Mouse (Mus musculus) stomach, embryonic 15.5 days (tissue): ENCODE data around the gene Zscan2. TPM values are rescaled to one million over a fixed set of nuclear protein-coding genes. Genes with fewer than 3 reads are reported as not detected.

Source experiments
- ATAC-seq: fragments of 200-750 bp; cut with Nextera tagmentation; 2 replicates; pipeline ENCODE4 v1.8.0; 2017; ENCODE audit warnings: low read depth, moderate number of reproducible peaks, moderate TSS enrichment; ENCODE audit not compliant: insufficient read depth, low FRiP score
- H3K27ac ChIP-seq: fragments of 300-500 bp; sonication (generic); 2 replicates; pipeline ENCODE4 v1.5.1; 2015; ENCODE audit warnings: mild to moderate bottlenecking, inconsistent platforms
- H3K27me3 ChIP-seq: fragments of 300-500 bp; sonication (generic); replicated peaks from 2 replicates; pipeline ENCODE4 v1.6.1; 2015; ENCODE audit warnings: inconsistent platforms
- H3K36me3 ChIP-seq: fragments of 300-500 bp; sonication (generic); 2 replicates; pipeline ENCODE4 v1.6.1; 2015; ENCODE audit warnings: inconsistent platforms
- H3K4me1 ChIP-seq: fragments of 300-500 bp; sonication (generic); 2 replicates; pipeline ENCODE4 v1.6.1; 2015; ENCODE audit warnings: inconsistent platforms
- H3K4me2 ChIP-seq: fragments of 300-500 bp; sonication (generic); 2 replicates; pipeline ENCODE4 v1.6.1; 2015; ENCODE audit warnings: mild to moderate bottlenecking, inconsistent platforms
- H3K4me3 ChIP-seq: fragments of 300-500 bp; sonication (generic); replicated peaks from 2 replicates; pipeline ENCODE4 v1.5.1; 2015; ENCODE audit warnings: inconsistent platforms
- H3K9ac ChIP-seq: fragments of 300-500 bp; sonication (generic); 2 replicates; pipeline ENCODE4 v1.6.1; 2015; ENCODE audit warnings: inconsistent platforms
- H3K9me3 ChIP-seq: fragments of 300-500 bp; sonication (generic); 2 replicates; pipeline ENCODE4 v1.6.1; 2016; ENCODE audit warnings: inconsistent platforms
- WGBS: fragments of 180-500 bp; shearing (Covaris S2); methylation state at CpG from one replicate; pipeline ENCODE4 v1.1.7; 2015; 5-methylcytosine and 5-hydroxymethylcytosine counted together
- polyA plus RNA-seq: library from polyadenylated mRNA; unstranded; fragments of >200 nt; fragmentation: Nextera tagmentation; extraction: Ambion mirVana; gene quantifications from 2 replicates; pipeline ENCODE4 v1.2.1, GENCODE M21; 2015

Zscan2 gene
- polyA plus RNA-seq, 1 experiment from 2014 or later: 1.6 TPM

DNA sequence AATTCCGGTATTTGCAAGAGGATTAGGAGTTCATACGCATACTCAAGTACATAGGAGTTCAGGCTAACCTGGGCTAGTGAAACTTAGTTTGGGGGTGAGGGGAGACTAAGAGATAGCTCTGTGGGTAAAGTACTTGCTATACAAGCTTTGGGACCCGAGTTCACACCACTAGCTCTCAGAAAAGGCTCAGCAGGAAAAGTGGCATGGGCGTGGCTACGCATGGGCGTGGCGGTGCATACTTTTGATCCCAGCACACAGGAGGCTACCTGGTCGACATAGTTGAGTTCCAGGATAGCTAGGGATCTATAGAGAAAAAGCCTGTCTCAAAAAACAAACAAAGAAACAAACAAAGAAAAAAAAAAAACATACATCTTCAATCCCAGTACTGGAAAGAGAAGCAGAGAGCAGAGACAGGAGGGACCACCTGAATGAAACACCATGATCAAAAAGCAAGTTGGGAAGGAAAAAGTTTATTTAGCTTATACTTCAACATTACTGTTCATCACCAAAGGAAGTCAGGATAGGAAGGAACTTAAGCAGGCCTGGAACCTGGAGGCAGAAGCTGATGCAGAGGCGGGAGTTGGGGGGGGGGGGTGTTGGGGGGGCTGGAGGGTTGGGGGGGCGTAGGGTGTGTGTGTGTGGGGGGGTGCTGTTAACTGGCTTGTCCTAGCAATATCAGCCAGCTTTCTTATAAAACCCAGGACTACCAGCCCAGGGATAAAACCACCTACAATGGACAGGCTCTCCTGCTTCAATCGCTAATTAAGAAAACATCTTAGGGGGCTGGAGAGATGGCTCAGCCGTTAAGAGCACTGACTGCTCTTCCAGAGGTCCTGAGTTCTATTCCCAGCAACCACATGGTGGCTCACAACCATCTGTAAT lies 26.8 kb upstream of the Zscan2 start:
- Histone ChIP-seq H3K4me2 (no peak overlapping the region), H3K9ac (no peak overlapping the region), H3K9me3 (no peaks in the 10 kb centered on the region), H3K27me3 (no peaks in the 10 kb centered on the region), H3K27ac (no peak overlapping the region), H3K36me3 (no peaks in the 10 kb centered on the region), H3K4me3 (no peak overlapping the region), H3K4me1 (peaks cover 3% of the 10 kb centered on the region; the same call in 1 of the 2 replicates)
- WGBS: 32% methylated on average over 12 of the region's 12 CpGs
- no peak for ATAC-seq

- H3K9ac ChIP-seq: no peak overlapping the region
- H3K4me3 ChIP-seq: no peak overlapping the region
- no peaks in the 10 kb centered on the region for H3K27me3 ChIP-seq
- H3K27ac ChIP-seq: 0 out of 2 replicates have a peak overlapping the region, but pooled peaks have one; percentile 9
- H3K36me3 ChIP-seq: no peaks in the 10 kb centered on the region
- peaks cover 8% of the 10 kb centered on the region; the same call in 1 of the 2 replicates for H3K4me1 ChIP-seq
- WGBS: 65% methylated on average over 4 of the region's 4 CpGs
- no peak overlapping the region for H3K4me2 ChIP-seq
- ATAC-seq: no peak
- H3K9me3 ChIP-seq: no peaks in the 10 kb centered on the region
Measured at GRCm38 (mm10) chr7:80835984-80836652, 24.6 kb upstream of the Zscan2 start.

DNA sequence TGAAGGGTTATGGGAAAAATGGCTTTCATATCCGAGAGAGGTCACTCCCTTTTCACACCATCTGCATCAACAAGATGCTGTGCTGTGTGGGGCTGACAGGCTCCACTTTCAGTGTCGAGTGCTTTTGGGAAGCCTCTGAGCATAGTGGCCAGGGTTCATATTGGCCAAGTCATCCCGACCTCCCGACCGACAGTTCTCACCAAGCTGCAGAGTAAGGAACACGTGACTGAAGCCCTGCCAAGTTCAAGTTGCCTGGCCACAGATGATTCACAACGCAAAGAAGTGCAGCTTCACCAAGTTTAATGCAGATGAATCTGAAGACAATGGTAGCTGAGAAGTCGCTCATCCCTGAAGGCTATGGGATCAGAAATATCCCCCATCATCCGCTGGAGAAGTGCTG lies 23.0 kb upstream of the Zscan2 start:
- Histone ChIP-seq H3K36me3 (no peaks in the 10 kb centered on the region), H3K9ac (no peak overlapping the region), H3K4me1 (peaks cover 11% of the 10 kb centered on the region; the same call in 1 of the 2 replicates), H3K4me2 (no peak overlapping the region), H3K27ac (no peak overlapping the region), H3K4me3 (no peak overlapping the region), H3K9me3 (no peaks in the 10 kb centered on the region), H3K27me3 (no peaks in the 10 kb centered on the region)
- 43% methylated on average over 9 of the region's 9 CpGs for WGBS
- ATAC-seq: no peak

GRCm38 (mm10) chr7:80838247-80838646 lies 22.5 kb upstream of the Zscan2 start:
- Histone ChIP-seq H3K27ac (no peak overlapping the region), H3K4me2 (no peak overlapping the region), H3K4me3 (no peak overlapping the region), H3K4me1 (peaks cover 11% of the 10 kb centered on the region; the same call in 1 of the 2 replicates), H3K9me3 (no peaks in the 10 kb centered on the region), H3K9ac (no peak overlapping the region), H3K27me3 (no peaks in the 10 kb centered on the region), H3K36me3 (no peaks in the 10 kb centered on the region)
- no peak for ATAC-seq
- 48% methylated on average over 7 of the region's 7 CpGs for WGBS

DNA sequence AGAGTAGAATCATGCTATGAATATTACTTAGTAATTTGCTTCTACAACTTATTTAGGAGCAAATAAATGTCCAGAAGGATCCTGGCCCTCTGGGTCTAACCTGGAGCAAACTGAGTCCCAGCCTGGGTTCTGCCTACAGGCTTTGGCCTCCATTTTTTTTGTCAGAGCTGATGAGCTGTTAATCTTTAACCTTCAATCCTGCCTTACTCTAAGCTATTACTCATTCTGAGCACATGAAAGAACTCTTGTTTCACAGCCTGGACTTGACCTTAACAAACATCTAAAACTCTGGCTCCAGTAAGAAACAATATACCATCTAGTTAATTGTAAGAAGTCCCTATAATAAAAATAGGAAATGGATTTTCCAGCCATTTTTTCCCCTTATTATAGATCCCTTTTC lies 21.0 kb upstream of the Zscan2 start:
- Histone ChIP-seq H3K4me2 (no peak overlapping the region), H3K4me1 (peaks cover 8% of the 10 kb centered on the region; the same call in 1 of the 2 replicates), H3K4me3 (no peak overlapping the region), H3K36me3 (no peaks in the 10 kb centered on the region), H3K9me3 (no peaks in the 10 kb centered on the region), H3K27me3 (no peaks in the 10 kb centered on the region), H3K27ac (no peak overlapping the region), H3K9ac (no peak overlapping the region)
- ATAC-seq: no peak

- Histone ChIP-seq H3K4me1 (peaks cover 8% of the 10 kb centered on the region; the same call in 1 of the 2 replicates), H3K9ac (no peak overlapping the region), H3K36me3 (no peaks in the 10 kb centered on the region), H3K4me3 (no peak overlapping the region), H3K27me3 (no peaks in the 10 kb centered on the region), H3K27ac (no peak overlapping the region), H3K9me3 (no peaks in the 10 kb centered on the region), H3K4me2 (no peak overlapping the region)
- WGBS: 56% methylated on average over 1 of the region's 1 CpGs
- no peak for ATAC-seq
Measured at GRCm38 (mm10) chr7:80840241-80840640, 20.5 kb upstream of the Zscan2 start.

- WGBS: 59% methylated on average over 4 of the region's 4 CpGs
- ATAC-seq: no peak
- Histone ChIP-seq H3K36me3 (no peaks in the 10 kb centered on the region), H3K27me3 (no peaks in the 10 kb centered on the region), H3K4me2 (no peak overlapping the region), H3K4me3 (no peak overlapping the region), H3K9ac (no peak overlapping the region), H3K27ac (no peak overlapping the region), H3K4me1 (peaks cover 8% of the 10 kb centered on the region; the same call in 1 of the 2 replicates), H3K9me3 (no peaks in the 10 kb centered on the region)
Measured at GRCm38 (mm10) chr7:80840937-80841336, 19.8 kb upstream of the Zscan2 start.

DNA sequence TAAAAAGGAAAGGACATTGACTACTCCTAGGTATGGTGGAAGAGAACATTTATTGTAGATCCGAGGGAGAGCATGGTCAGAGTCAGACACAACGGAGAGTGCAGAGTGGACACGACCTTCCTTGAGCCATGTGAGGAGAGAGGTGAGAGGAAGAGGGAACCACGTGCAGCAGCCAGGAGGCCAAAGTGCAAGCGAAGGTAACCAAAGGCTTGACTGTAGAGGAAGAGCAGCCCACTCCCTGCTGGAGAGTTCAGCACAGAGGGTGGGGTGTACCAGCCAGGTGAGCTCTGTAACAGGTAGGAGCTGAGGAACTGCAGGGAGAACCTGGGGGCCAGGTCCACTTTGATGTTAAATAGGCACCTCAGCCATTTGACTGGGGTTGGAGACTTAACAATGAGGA lies 18.6 kb upstream of the Zscan2 start:
- ATAC-seq: no peak
- Histone ChIP-seq H3K9me3 (no peaks in the 10 kb centered on the region), H3K4me3 (no peak overlapping the region), H3K27ac (no peak overlapping the region), H3K4me2 (no peak overlapping the region), H3K9ac (no peak overlapping the region), H3K36me3 (no peaks in the 10 kb centered on the region), H3K4me1 (peaks cover 8% of the 10 kb centered on the region; the same call in 1 of the 2 replicates), H3K27me3 (no peaks in the 10 kb centered on the region)
- WGBS: 54% methylated on average over 5 of the region's 5 CpGs

DNA sequence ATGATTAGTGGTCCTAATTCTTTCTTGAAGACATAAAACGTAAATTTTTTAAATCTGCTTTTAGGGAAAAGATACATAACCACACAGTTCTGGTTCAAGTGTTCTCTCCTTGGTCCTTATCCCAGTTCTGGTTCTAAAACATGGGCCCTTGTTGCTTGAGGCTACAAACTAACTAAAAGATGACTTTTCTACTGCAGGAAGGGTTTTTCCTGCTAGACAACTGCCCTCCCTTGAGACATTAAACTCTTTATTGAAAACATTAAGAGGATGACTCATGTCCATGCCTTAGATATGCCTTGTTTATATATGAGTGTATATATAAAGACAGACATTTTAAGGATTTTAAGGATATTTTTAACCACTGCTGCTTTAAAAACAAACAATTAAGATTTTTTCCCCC lies 17.5 kb upstream of the Zscan2 start:
- no peak for ATAC-seq

GRCm38 (mm10) chr7:80843910-80844640 lies 16.6 kb upstream of the Zscan2 start:
- 93% methylated on average over 8 of the region's 8 CpGs for WGBS
- Histone ChIP-seq H3K27ac (no peak overlapping the region), H3K27me3 (no peaks in the 10 kb centered on the region), H3K36me3 (no peaks in the 10 kb centered on the region), H3K9me3 (no peaks in the 10 kb centered on the region), H3K4me2 (no peak overlapping the region), H3K9ac (no peak overlapping the region), H3K4me3 (no peak overlapping the region), H3K4me1 (peaks cover 8% of the 10 kb centered on the region; the same call in 1 of the 2 replicates)
- no peak for ATAC-seq

More for the DNA sequence above, 17.5 kb upstream of the Zscan2 start:
- Histone ChIP-seq H3K4me1 (peaks cover 8% of the 10 kb centered on the region; the same call in 1 of the 2 replicates), H3K27me3 (no peaks in the 10 kb centered on the region), H3K4me2 (no peak overlapping the region), H3K9ac (no peak overlapping the region), H3K27ac (no peak overlapping the region), H3K4me3 (no peak overlapping the region), H3K36me3 (no peaks in the 10 kb centered on the region), H3K9me3 (no peaks in the 10 kb centered on the region)
- WGBS: 71% methylated on average over 1 of the region's 1 CpGs

DNA sequence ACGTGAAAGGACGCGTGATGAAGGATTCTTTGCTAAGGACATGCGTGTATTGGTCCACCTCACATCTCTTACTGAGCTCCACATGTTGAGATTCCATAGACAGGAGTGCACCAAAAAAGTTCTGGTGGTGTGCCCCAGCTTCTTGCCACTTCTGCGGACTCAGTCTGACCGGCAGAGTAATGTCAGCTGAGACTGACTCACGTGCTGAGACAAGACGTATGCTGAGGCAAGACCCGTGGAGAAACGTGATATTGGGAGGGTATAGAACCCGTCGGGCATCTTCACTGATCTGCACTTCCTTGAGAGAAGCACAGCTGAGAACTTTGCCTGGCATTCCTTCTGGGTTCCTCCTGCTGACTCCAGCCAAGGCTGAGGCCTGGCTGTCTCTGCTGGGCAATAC lies 16.0 kb upstream of the Zscan2 start:
- ATAC-seq: no peak
- H3K9ac ChIP-seq: no peak overlapping the region
- no peaks in the 10 kb centered on the region for H3K27me3 ChIP-seq
- H3K9me3 ChIP-seq: no peaks in the 10 kb centered on the region
- peaks cover 8% of the 10 kb centered on the region; the same call in 1 of the 2 replicates for H3K4me1 ChIP-seq
- WGBS: 93% methylated on average over 12 of the region's 12 CpGs
- H3K4me2 ChIP-seq: no peak overlapping the region
- H3K36me3 ChIP-seq: no peaks in the 10 kb centered on the region
- H3K27ac ChIP-seq: no peak overlapping the region
- H3K4me3 ChIP-seq: no peak overlapping the region
